Mouse (Mus musculus): ENCODE measurements at regions not wholly inside any gene's neighbourhood (a gene's known extent, or its start where the extent isn't known, plus 50 kb on each side); places are given as distances from the start of the nearest gene placed in this dataset.

- H3K4me3 ChIP-seq (replicated peaks; ENCODE audit: low read length), result no peak overlapping the region
- no peaks in the 10 kb centered on the region for H3K9me3 ChIP-seq (ENCODE audit: control insufficient read depth, low read length)
- H3K4me1 ChIP-seq (replicated peaks; ENCODE audit: control insufficient read depth, insufficient read depth, low read length), result no peaks in the 10 kb centered on the region
- H3K9ac ChIP-seq, result no peak overlapping the region
- no peak overlapping the region for H3K4me2 ChIP-seq (replicated peaks)
- no peak overlapping the region for H3K27ac ChIP-seq
- H3K36me3 ChIP-seq (replicated peaks; ENCODE audit: control insufficient read depth, insufficient read depth), result no peaks in the 10 kb centered on the region
- DNase-seq (ENCODE audit: low spot score) (no peak), ATAC-seq (ENCODE audit: low FRiP score) (no peak)
- 32% methylated on average over 1 of the region's 1 CpGs for WGBS
- H3K27me3 ChIP-seq (ENCODE audit: control insufficient read depth, insufficient read depth, low read length), result no peaks in the 10 kb centered on the region
Measured at GRCm38 (mm10) chr19:49115484-49115883, 909.7 kb downstream of the Sorcs3 start.

- ATAC-seq (ENCODE audit: low FRiP score), result no peak
- no peak for DNase-seq (ENCODE audit: low spot score)
- no peaks in the 10 kb centered on the region for H3K4me1 ChIP-seq (replicated peaks; ENCODE audit: control insufficient read depth, insufficient read depth, low read length)
- no peak overlapping the region for H3K4me3 ChIP-seq (replicated peaks; ENCODE audit: low read length)
- no peaks in the 10 kb centered on the region for H3K36me3 ChIP-seq (replicated peaks; ENCODE audit: control insufficient read depth, insufficient read depth)
- no peaks in the 10 kb centered on the region for H3K9me3 ChIP-seq (ENCODE audit: control insufficient read depth, low read length)
- 0 out of 2 replicates have a peak overlapping the region, but pooled peaks have one; percentile 0 for H3K27ac ChIP-seq
- H3K9ac ChIP-seq, result no peak overlapping the region
- H3K4me2 ChIP-seq (replicated peaks), result no peak overlapping the region
- H3K27me3 ChIP-seq (ENCODE audit: control insufficient read depth, insufficient read depth, low read length), result no peaks in the 10 kb centered on the region
- 6% methylated on average over 4 of the region's 4 CpGs for WGBS
Measured at GRCm38 (mm10) chr19:49131664-49132063, 925.8 kb downstream of the Sorcs3 start.

- DNase-seq (ENCODE audit: low spot score) (no peak), ATAC-seq (ENCODE audit: low FRiP score) (no peak)
- WGBS, result 82% methylated on average over 2 of the region's 2 CpGs
- Histone ChIP-seq H3K27me3 (ENCODE audit: control insufficient read depth, insufficient read depth, low read length) (no peaks in the 10 kb centered on the region), H3K9me3 (ENCODE audit: control insufficient read depth, low read length) (no peaks in the 10 kb centered on the region), H3K4me1 (replicated peaks; ENCODE audit: control insufficient read depth, insufficient read depth, low read length) (0 out of 2 replicates have a peak, but pooled peaks cover 3% of the 10 kb centered on the region), H3K36me3 (replicated peaks; ENCODE audit: control insufficient read depth, insufficient read depth) (no peaks in the 10 kb centered on the region), H3K9ac (no peak overlapping the region), H3K4me3 (replicated peaks; ENCODE audit: low read length) (no peak overlapping the region), H3K27ac (no peak overlapping the region), H3K4me2 (replicated peaks) (no peak overlapping the region)
Measured at GRCm38 (mm10) chr19:49172078-49172477, 966.3 kb downstream of the Sorcs3 start.

- WGBS, result 71% methylated on average over 3 of the region's 3 CpGs
- Histone ChIP-seq H3K27me3 (ENCODE audit: control insufficient read depth, insufficient read depth, low read length) (no peaks in the 10 kb centered on the region), H3K4me2 (replicated peaks) (no peak overlapping the region), H3K27ac (no peak overlapping the region), H3K4me3 (replicated peaks; ENCODE audit: low read length) (no peak overlapping the region), H3K9ac (no peak overlapping the region), H3K9me3 (ENCODE audit: control insufficient read depth, low read length) (no peaks in the 10 kb centered on the region), H3K36me3 (replicated peaks; ENCODE audit: control insufficient read depth, insufficient read depth) (no peaks in the 10 kb centered on the region), H3K4me1 (replicated peaks; ENCODE audit: control insufficient read depth, insufficient read depth, low read length) (no peaks in the 10 kb centered on the region)
- DNase-seq (ENCODE audit: low spot score) (no peak), ATAC-seq (ENCODE audit: low FRiP score) (no peak)
Measured at GRCm38 (mm10) chr19:49207971-49208370, 1002.1 kb downstream of the Sorcs3 start.

GRCm38 (mm10) chr19:49242601-49243000, 1036.8 kb downstream of the Sorcs3 start:
- Histone ChIP-seq H3K9ac (no peak overlapping the region), H3K27ac (no peak overlapping the region), H3K4me2 (replicated peaks) (no peak overlapping the region), H3K36me3 (replicated peaks; ENCODE audit: control insufficient read depth, insufficient read depth) (no peaks in the 10 kb centered on the region), H3K9me3 (ENCODE audit: control insufficient read depth, low read length) (no peaks in the 10 kb centered on the region), H3K27me3 (ENCODE audit: control insufficient read depth, insufficient read depth, low read length) (no peaks in the 10 kb centered on the region), H3K4me3 (replicated peaks; ENCODE audit: low read length) (no peak overlapping the region), H3K4me1 (replicated peaks; ENCODE audit: control insufficient read depth, insufficient read depth, low read length) (no peaks in the 10 kb centered on the region)
- WGBS, result 57% methylated on average over 2 of the region's 2 CpGs
- ATAC-seq (ENCODE audit: low FRiP score), result no peak
- DNase-seq (ENCODE audit: low spot score), result no peak

GRCm38 (mm10) chr19:49245114-49245714, 1039.4 kb downstream of the Sorcs3 start:
- no peaks in the 10 kb centered on the region for H3K9me3 ChIP-seq (ENCODE audit: control insufficient read depth, low read length)
- H3K36me3 ChIP-seq (replicated peaks; ENCODE audit: control insufficient read depth, insufficient read depth), result no peaks in the 10 kb centered on the region
- H3K27ac ChIP-seq, result no peak overlapping the region
- DNase-seq (ENCODE audit: low spot score) (no peak), ATAC-seq (ENCODE audit: low FRiP score) (no peak)
- WGBS, result 42% methylated on average over 3 of the region's 3 CpGs
- no peak overlapping the region for H3K4me3 ChIP-seq (replicated peaks; ENCODE audit: low read length)
- no peak overlapping the region for H3K9ac ChIP-seq
- no peaks in the 10 kb centered on the region for H3K27me3 ChIP-seq (ENCODE audit: control insufficient read depth, insufficient read depth, low read length)
- no peaks in the 10 kb centered on the region for H3K4me1 ChIP-seq (replicated peaks; ENCODE audit: control insufficient read depth, insufficient read depth, low read length)
- H3K4me2 ChIP-seq (replicated peaks), result no peak overlapping the region

GRCm38 (mm10) chr19:49264616-49265015, 1058.8 kb downstream of the Sorcs3 start:
- Histone ChIP-seq H3K4me2 (replicated peaks) (no peak overlapping the region), H3K27me3 (ENCODE audit: control insufficient read depth, insufficient read depth, low read length) (no peaks in the 10 kb centered on the region), H3K36me3 (replicated peaks; ENCODE audit: control insufficient read depth, insufficient read depth) (no peaks in the 10 kb centered on the region), H3K9ac (no peak overlapping the region), H3K27ac (no peak overlapping the region), H3K4me3 (replicated peaks; ENCODE audit: low read length) (no peak overlapping the region), H3K9me3 (ENCODE audit: control insufficient read depth, low read length) (no peaks in the 10 kb centered on the region), H3K4me1 (replicated peaks; ENCODE audit: control insufficient read depth, insufficient read depth, low read length) (no peaks in the 10 kb centered on the region)
- ATAC-seq (ENCODE audit: low FRiP score) (no peak), DNase-seq (ENCODE audit: low spot score) (peak; percentile 73)
- 50% methylated on average over 1 of the region's 1 CpGs for WGBS

GRCm38 (mm10) chr19:49267864-49268480, 1062.1 kb downstream of the Sorcs3 start:
- Histone ChIP-seq H3K27me3 (ENCODE audit: control insufficient read depth, insufficient read depth, low read length) (no peaks in the 10 kb centered on the region), H3K4me1 (replicated peaks; ENCODE audit: control insufficient read depth, insufficient read depth, low read length) (no peaks in the 10 kb centered on the region), H3K27ac (no peak overlapping the region), H3K9ac (no peak overlapping the region), H3K4me2 (replicated peaks) (no peak overlapping the region), H3K36me3 (replicated peaks; ENCODE audit: control insufficient read depth, insufficient read depth) (no peaks in the 10 kb centered on the region), H3K4me3 (replicated peaks; ENCODE audit: low read length) (no peak overlapping the region), H3K9me3 (ENCODE audit: control insufficient read depth, low read length) (no peaks in the 10 kb centered on the region)
- no peak for DNase-seq (ENCODE audit: low spot score)
- ATAC-seq (ENCODE audit: low FRiP score), result no peak
- WGBS, result 77% methylated on average over 8 of the region's 8 CpGs

GRCm38 (mm10) chr19:49282626-49283261, 1076.9 kb downstream of the Sorcs3 start:
- Histone ChIP-seq H3K4me1 (replicated peaks; ENCODE audit: control insufficient read depth, insufficient read depth, low read length) (no peaks in the 10 kb centered on the region), H3K27ac (0 out of 2 replicates have a peak overlapping the region, but pooled peaks have one; percentile 11), H3K9me3 (ENCODE audit: control insufficient read depth, low read length) (no peaks in the 10 kb centered on the region), H3K9ac (no peak overlapping the region), H3K4me3 (replicated peaks; ENCODE audit: low read length) (no peak overlapping the region), H3K4me2 (replicated peaks) (no peak overlapping the region), H3K27me3 (ENCODE audit: control insufficient read depth, insufficient read depth, low read length) (no peaks in the 10 kb centered on the region), H3K36me3 (replicated peaks; ENCODE audit: control insufficient read depth, insufficient read depth) (no peaks in the 10 kb centered on the region)
- ATAC-seq (ENCODE audit: low FRiP score) (no peak), DNase-seq (ENCODE audit: low spot score) (no peak)
- 42% methylated on average over 8 of the region's 8 CpGs for WGBS

All from hindbrain, embryonic 14.5 days (tissue).